9 mouse cellular contexts compared by ENCODE assay signal in the genomic region with DNA sequence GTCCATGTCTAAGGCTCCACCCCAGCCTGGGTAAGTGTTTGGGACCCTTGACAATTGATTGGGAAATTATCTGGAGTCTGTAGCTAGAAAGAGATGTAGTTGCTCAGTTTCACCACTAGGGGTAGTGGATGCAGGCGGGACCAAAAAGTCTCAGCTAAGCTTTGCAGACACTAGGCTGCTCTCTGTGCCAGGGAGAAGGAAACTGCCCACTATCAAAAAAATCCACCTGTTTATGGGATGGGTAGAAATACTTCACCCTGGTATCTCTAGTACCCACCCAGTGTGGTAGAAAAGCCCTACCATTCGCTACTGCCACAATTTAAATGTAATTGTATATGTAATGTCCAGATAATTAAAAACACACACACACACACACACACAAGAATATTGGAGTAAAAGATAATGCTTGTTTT. TPM values are rescaled to one million over a fixed set of nuclear protein-coding genes. Genes with fewer than 3 reads are reported as not detected.
DNase-seq lines count a peak whose midpoint lies in the region; ATAC-seq and TF ChIP-seq lines count a peak whose summit lies in the region.
"Had no signal": no experiment of that assay in that cellular context is flagged by ENCODE, and none has a peak within 500 bp of the region (broad histone marks: within the 10 kb centered on the region; RNA-seq: fewer than 3 reads in every experiment).

No protein-coding gene starts in this region.

- no peaks in the 10 kb centered on the region for H3K36me3 ChIP-seq in forebrain, postnatal 0 days (ENCODE audit: insufficient read depth)

- DNase-seq in cerebellum, adult 2 months: peak in 1 of 2 experiments; percentile 6
- DNase-seq in cerebellum, postnatal 4 days (ENCODE audit: low spot score in 2 of 2): no peak
- peak; percentile 44 to 74 for DNase-seq in spleen, postnatal 36 days (ENCODE audit: low spot score in 2 of 2)
- DNase-seq in spleen, adult 12 weeks (ENCODE audit: low spot score): no peak
- DNase-seq in forebrain, postnatal 0 days: peak; percentile 33
- peak; percentile 78 for DNase-seq in retina, embryonic 14.5 days (ENCODE audit: low spot score)
- no peak for DNase-seq in adrenal gland, postnatal 10 days
- no peak for DNase-seq in right cerebral cortex, postnatal 25 days

- H3K9ac ChIP-seq in forebrain, postnatal 0 days: no peak overlapping the region

- WGBS in cerebellum, adult 2 months: 35% methylated on average over 2 of the region's 2 CpGs
- 30% methylated on average over 2 of the region's 2 CpGs for WGBS in forebrain, postnatal 0 days

- no peak overlapping the region for H3K4me3 ChIP-seq in cerebellum, adult 2 months (replicated peaks; ENCODE audit: insufficient read depth, low read depth, low read length)
- no peak overlapping the region for H3K4me3 ChIP-seq in forebrain, postnatal 0 days (ENCODE audit: low read depth, low read length)

- TF ChIP-seq POLR2A in cerebellum, adult 2 months (IDR thresholded peaks at IDR 0.05; ENCODE audit: borderline replicate concordance, insufficient read depth, low read length): no peak

- no peak overlapping the region for H3K27ac ChIP-seq in cerebellum, adult 2 months (ENCODE audit: insufficient read depth, low read length)
- no peak overlapping the region for H3K27ac ChIP-seq in forebrain, postnatal 0 days (ENCODE audit: low read depth, low read length)

- H3K27me3 ChIP-seq in cerebellum, adult 2 months (ENCODE audit: control insufficient read depth, insufficient read depth, low read length): no peaks in the 10 kb centered on the region
- no peaks in the 10 kb centered on the region for H3K27me3 ChIP-seq in forebrain, postnatal 0 days (ENCODE audit: insufficient read depth, low read length)

- TF ChIP-seq CTCF in cerebellum, adult 2 months (IDR thresholded peaks at IDR 0.05; ENCODE audit: borderline replicate concordance, insufficient read depth, low read depth, low read length): peak; percentile 65; the same call in 1 of the 2 replicates
- TF ChIP-seq CTCF in forebrain, postnatal 0 days (IDR thresholded peaks at IDR 0.05; ENCODE audit: low read depth): peak; percentile 79

- no peaks in the 10 kb centered on the region for H3K9me3 ChIP-seq in forebrain, postnatal 0 days (ENCODE audit: low read length)

- no peak overlapping the region for H3K4me2 ChIP-seq in forebrain, postnatal 0 days (ENCODE audit: low read depth)

- ATAC-seq in forebrain, postnatal 0 days: peak; percentile 34; the same call in 1 of the 2 replicates

- no peaks in the 10 kb centered on the region for H3K4me1 ChIP-seq in cerebellum, adult 2 months (ENCODE audit: control insufficient read depth, insufficient read depth, low read length)
- no peaks in the 10 kb centered on the region for H3K4me1 ChIP-seq in forebrain, postnatal 0 days (ENCODE audit: insufficient read depth)

RNA-seq across cellular contexts. Expression of a gene that starts 17.4 kb away (rescaled TPM):
- polyA plus RNA-seq in cerebellum, adult 2 months (2012; rRNA removed): not detected in 2 replicates
- not detected in 2 replicates for total RNA-seq in forebrain, postnatal 0 days (2014; rRNA removed)
- not detected in 2 replicates for polyA plus RNA-seq in forebrain, postnatal 0 days (2015; fragmentation: Nextera tagmentation; extraction: Ambion mirVana)
- not detected for total RNA-seq in adrenal gland, postnatal 10 days (2021)
- polyA plus RNA-seq: limb, embryonic 11.5 days had no signal

RNA-seq across cellular contexts. Expression of a gene that starts 22.5 kb away (rescaled TPM):
- polyA plus RNA-seq in cerebellum, adult 2 months (2012; rRNA removed): 2.0 and 4.4 TPM in 2 replicates
- total RNA-seq in forebrain, postnatal 0 days (2014; rRNA removed): 10.3 and 13.0 TPM in 2 replicates
- 11.0 and 11.9 TPM in 2 replicates for polyA plus RNA-seq in forebrain, postnatal 0 days (2015; fragmentation: Nextera tagmentation; extraction: Ambion mirVana)
- total RNA-seq in adrenal gland, postnatal 10 days (2021): 100 to 1,000 TPM; 190 to 302 TPM

Comparison
In these comparisons a context has a peak if more than half of its experiments do, and no peak if none do; other contexts are left out.
1. DNase-seq: peak in spleen, postnatal 36 days (2 of 2), forebrain, postnatal 0 days (single experiment) and retina, embryonic 14.5 days (single experiment); none in cerebellum, postnatal 4 days (0 of 2), spleen, adult 12 weeks (single experiment), adrenal gland, postnatal 10 days (single experiment) and right cerebral cortex, postnatal 25 days (single experiment).
2. RNA of a gene that starts 22.5 kb away (total RNA-seq): 190 to 302 TPM in adrenal gland, postnatal 10 days; 10.3 to 13.0 TPM in forebrain, postnatal 0 days; every median in the first group is over 10 times any median in the second.